Mouse (Mus musculus): ENCODE measurements around the gene Avpr1b. TPM values are rescaled to one million over a fixed set of nuclear protein-coding genes. Genes with fewer than 3 reads are reported as not detected.

Gene Avpr1b
- 0.06 and 0.09 TPM in 2 replicates for polyA plus RNA-seq (2021; fragmentation: Nextera tagmentation)
- long read RNA-seq, experiment 1, result 0 reads
- long read RNA-seq, experiment 2, full-length matches to known transcripts, result 1 of 1 reads
- long read RNA-seq, experiment 2, partial matches to known transcripts, result 0 of 1 reads
- long read RNA-seq, experiment 2, other reads (novel, unspliced or antisense), result 0 of 1 reads

GRCm38 (mm10) chr1:131598905-131599304, at the start of gene Avpr1b:
Gene Avpr1b, plus strand, starts transcription at chr1:131599239.

GRCm38 (mm10) chr1:131637791-131638540, 38.9 kb downstream of the Avpr1b start, which contains the start of gene Ctse:
Gene Ctse, plus strand, starts transcription at chr1:131638306.

Other genes starting within 250 kb of the Avpr1b start
- gene Srgap2, start 71.9 kb upstream of the Avpr1b start, polyA plus RNA-seq (2021; fragmentation: Nextera tagmentation), result 13.9 and 16.2 TPM in 2 replicates
- gene Fam72a, start 71.3 kb upstream of the Avpr1b start, polyA plus RNA-seq (2021; fragmentation: Nextera tagmentation), result 1.3 and 1.5 TPM in 2 replicates
- gene Ctse, start 39.1 kb downstream of the Avpr1b start, polyA plus RNA-seq (2021; fragmentation: Nextera tagmentation), result 0.06 TPM in 1 of 2 replicates, not detected in the other
- gene Rab7b, start 89.5 kb downstream of the Avpr1b start, polyA plus RNA-seq (2021; fragmentation: Nextera tagmentation), result 0.64 and 1.8 TPM in 2 replicates
- gene Slc26a9, start 144.8 kb downstream of the Avpr1b start, polyA plus RNA-seq (2021; fragmentation: Nextera tagmentation), result 0.03 and 0.05 TPM in 2 replicates
- 2.1 and 5.3 TPM in 2 replicates for gene Pm20d1, start 198.1 kb downstream of the Avpr1b start, polyA plus RNA-seq (2021; fragmentation: Nextera tagmentation)
- 28.1 and 28.8 TPM in 2 replicates for gene Slc41a1, start 228.3 kb downstream of the Avpr1b start, polyA plus RNA-seq (2021; fragmentation: Nextera tagmentation)